Mouse (Mus musculus) kidney, postnatal 36 days (tissue): ENCODE data around the gene Olfr187.
"Not testable (repeated sequence)": the region's sequence is repeated elsewhere in the genome, so short reads cannot be mapped to it uniquely, and the experiment has no call there.

Source experiments
- DNase-seq, 2 experiments: peaks; one replicate each; pipeline ENCODE4 v3.0.0; 2021 to 2022; ENCODE audit warnings: mixed read lengths in 2 of 2

The Olfr187 gene

DNA sequence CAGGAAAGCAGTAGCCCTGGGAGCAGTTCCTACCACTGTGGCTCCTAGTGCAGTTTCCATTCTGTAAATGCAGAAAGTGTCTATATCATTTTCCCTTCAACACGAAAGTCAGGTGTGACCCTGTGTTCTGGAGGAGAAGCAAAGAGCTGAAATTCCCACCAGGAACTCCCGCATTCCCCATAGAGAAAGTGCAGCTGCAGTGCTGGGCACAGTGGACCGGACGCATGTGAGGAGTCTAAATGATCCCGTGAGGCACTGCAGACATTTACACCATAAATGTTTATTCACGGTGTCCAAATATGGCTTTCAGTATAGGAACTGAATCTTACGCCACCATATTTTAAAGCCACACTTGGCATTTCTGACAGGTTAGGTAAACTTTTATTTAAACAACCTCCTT lies at the start of gene Olfr187:
Gene Olfr187, minus strand, starts transcription at position 58 of the 400 bp plus-strand sequence.
- DNase-seq, result no peak

DNA sequence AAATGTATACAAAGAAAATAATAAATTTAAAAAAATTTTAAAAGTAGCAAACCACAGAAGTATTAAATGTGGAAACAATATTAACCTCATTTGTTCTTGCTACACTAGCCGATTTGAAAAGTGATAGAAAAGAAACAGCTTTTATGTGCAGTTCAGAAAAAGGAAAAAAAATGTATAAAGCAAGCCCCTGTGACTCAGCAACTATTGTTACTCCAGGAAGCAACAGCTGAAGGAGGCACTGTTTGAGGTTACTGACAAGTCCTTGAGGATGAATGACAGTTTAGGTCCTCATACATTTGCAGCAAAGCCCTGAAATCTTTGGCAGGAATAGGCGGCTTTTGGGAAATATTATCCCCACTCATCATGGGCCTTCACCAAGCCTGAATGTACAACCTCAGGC lies 41.5 kb upstream of the Olfr187 start:
- DNase-seq, result not testable (repeated sequence)

DNA sequence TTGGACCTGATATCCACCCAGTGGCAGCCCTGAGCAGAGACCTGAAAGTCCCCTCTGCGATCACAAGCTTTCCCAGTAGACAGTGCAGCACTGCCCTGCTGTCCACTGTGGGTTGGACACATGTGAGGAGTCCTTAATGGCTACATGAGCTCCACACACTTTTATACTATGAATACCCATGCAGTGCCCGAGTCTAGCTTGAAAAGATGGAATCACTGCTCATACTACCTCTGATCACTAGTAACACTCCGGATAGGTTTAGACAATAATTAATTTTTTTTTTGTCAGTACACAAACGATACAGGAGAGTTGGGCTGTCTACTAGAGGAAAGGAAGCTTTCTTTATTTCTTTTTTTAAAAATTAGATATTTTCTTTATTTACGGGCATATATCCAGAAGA lies 38.3 kb upstream of the Olfr187 start, which contains the start of gene Olfr190:
Gene Olfr190, minus strand, starts transcription at position 101 of the 400 bp plus-strand sequence.
- DNase-seq, result no peak

DNA sequence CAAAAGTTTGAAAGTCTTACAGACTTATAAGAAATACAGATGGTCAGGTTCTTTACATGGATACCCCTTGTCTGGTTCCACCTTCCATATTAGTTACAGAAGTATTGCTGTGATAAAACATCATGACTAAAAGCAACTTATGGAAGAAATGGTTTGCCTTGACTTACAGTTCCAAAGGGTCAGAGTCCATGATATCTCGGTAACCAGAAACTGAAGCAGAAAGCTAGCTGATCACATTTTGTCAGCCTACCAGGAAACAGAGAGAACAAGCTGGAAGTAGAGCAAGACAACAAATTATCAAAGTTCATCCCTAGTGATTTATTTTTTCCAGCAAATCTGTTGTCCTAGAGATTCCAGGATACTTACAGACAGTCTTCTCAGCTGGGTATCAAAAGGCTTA lies 34.0 kb upstream of the Olfr187 start:
- DNase-seq, result no peak

DNA sequence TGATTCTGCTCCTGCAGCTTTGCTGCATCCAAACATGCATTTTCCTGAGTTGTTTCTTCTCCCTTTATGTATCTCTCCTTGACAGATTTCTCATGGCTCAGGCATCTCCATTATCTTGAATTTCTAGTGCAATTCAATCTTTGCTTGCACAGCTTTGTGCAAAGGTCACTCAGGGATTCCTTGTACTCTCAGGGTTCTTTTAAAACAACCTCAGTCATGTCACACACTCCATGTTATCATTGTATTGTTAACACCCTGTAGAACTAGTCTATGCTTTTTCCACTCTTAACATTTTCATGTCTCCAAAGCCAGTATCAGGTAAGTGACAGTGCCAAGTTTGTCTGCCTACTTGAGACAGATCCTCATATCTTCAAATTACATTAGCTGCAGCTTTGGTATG lies 32.2 kb upstream of the Olfr187 start:
- DNase-seq, result no peak

DNA sequence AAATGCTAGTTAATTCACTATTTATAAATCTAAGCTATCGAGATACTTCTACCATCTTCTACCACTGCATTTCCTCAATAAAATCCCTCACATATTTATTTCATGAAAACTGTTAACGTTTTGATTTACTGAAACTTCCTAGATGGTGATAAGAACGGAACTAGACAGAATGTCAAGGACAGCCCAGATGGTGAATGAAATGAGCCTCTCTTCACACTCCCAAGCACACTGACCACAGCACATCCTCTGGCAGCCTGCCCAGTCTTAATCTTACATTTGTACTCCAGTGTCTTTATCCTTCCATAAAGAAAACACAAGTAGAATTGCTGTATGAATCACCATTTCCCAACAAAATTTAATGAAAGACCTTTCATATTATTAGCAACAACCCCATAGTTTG lies 22.8 kb upstream of the Olfr187 start:
- not testable (repeated sequence) for DNase-seq

DNA sequence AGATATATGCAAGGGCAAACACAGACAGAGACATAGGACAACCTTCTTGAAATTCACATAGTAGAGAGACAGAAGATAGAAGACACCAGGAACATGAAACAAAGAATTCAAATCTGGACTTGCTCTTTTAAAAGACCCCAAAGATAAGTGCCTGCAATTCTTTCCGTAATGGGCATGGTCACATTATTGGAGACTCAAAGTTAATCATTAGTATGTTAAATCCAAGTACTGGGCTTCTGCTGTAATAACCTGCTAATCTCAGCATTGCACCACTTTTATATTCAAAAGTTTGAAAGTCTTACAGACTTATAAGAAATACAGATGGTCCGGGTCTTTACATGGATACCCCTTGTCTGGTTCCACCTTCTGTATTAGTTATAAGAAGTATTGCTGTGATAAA lies 9.7 kb upstream of the Olfr187 start:
- DNase-seq, result not testable (repeated sequence)

DNA sequence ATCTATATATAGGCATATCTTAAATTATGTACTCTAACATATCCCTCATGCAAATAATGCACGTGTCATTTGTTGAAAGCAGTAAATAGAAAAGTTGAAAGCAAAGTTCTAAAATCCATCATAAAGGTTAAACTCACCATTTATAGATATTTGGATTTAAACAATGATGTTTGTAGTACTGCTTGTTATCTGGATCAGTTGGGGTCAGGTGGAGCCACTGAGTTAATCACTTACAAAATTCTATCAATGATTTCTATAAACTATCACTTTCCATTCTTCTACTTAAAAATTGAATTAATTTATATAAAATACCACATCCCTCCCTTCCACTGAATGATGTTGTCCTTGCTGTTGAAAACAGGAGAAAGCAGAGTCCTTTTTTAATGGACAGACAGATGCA lies 9.3 kb upstream of the Olfr187 start:
- no peak for DNase-seq

DNA sequence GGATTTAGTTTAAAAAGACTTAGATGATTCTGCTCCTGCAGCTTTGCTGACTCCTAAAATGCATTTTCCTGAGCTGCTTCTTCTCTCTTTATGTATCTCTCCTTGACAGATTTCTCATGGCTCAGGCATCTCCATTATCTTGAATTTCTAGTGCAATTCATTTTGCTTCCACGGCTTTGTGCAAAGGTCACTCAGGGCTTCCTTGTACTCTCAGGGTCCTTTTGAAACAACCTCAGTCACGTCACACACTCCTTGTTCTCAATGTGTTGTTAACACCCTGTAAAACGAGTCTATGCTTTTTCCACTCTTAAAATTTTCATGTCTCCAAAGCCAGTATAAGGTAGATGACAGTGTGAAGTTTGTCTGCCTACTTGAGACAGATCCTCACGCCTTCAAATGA lies 8.0 kb upstream of the Olfr187 start:
- DNase-seq, result no peak

DNA sequence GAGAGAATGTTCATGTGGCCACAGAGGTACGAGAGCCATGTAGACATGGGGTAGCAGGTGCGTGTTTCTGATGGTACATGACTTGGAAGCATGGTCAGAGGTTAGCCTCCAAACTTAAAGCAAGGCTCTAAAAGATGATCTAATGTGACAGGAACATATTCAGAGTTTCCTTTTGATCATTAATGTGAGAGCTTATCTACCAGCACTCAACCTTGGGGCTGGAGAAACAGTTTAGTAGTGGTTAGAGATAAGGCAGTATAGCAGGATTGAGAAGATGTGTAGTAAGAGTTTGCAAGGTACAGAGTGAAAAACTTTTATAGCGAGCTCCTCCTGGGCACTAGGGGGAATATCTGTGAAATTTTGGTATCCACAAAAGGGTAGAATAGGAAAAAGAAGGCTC lies 6.3 kb upstream of the Olfr187 start:
- no peak for DNase-seq

DNA sequence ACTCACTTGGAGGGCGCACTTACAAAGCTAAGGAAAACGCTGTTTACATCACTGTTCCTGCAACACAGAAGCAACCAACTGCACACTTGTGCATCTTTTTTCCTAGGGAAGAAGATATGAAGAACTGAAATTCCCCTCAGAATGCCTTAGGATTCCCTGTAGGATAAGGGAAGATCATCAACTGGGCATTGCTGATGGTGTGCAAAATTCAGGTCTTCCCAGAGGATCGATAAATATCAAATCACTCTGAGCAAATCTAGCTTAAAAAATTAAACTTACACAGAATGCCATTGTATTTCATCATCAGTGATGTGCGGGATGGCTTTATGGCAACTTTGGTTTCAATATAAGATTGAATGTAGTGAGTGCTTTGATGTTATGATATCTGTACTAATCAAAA lies 9.4 kb downstream of the Olfr187 start, which contains the start of gene Olfr186:
Gene Olfr186, minus strand, starts transcription at position 101 of the 400 bp plus-strand sequence.
- no peak for DNase-seq

DNA sequence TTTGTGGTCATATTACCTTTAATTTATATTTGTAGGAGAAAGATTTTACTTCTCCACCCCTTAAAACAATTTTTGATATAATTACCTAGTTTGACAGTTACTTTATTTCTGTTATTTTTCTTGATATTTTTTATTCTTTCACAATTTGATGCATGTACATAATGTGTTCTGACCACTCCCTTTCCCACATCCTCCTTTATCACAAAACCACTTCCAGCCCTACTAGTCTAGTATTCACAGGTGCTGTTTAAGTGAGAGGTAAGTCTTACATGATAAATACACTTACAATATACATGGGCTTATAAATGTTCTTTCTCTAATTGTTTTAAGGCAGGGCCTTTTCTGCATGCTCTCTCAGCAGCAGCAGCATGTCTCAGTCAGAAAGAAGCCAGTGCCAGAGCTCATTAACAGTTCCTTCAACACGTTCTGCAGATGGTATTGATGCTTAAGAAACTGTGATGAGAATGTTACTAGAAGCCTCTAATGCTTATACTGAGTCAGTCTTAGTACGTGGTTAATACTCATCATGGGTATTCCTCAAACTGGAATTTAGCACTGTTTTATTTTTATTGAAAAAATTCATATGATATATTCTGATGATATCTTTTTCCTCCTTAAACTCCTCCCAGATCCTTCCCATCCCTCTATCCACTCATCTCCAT lies 26.1 kb downstream of the Olfr187 start:
- DNase-seq, result no peak

DNA sequence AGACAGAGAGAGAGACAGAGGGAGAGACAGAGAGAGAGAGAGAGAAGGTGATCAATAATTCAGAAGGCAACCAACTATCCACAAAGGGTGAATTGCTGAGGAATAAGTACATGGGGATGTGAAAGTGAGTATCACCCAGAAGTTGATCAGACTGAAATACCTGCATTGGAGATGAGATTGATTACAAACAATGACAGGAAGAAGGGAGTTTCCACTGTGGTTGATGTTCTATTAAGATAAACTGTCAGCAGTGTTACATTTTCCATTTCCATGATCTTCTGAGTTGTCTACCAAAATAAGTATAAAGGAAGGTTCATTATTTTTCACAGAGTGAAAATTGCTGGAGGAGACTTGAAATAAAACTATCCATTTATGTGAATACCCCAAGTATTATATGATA lies 32.4 kb downstream of the Olfr187 start:
- DNase-seq, result no peak

DNA sequence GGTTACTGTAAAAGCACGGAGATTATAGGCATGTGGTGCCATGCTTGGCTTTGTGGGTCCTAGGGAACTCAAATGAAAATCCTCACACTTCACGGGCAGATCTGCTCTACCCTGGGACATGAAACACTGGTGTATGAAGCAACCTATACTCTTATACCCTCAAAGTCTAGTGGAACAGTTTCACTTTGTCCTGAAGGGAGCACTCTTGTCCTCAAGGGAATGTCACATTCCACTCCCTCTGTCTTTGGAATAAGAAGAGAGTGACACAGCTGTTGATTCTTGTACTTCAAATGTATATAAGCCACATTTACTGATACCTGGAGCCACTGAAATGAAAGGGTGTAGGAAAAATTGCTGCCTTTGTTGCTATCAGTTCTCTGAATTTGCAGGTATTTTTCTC lies 44.5 kb downstream of the Olfr187 start, which contains the start of gene Olfr183:
Gene Olfr183, plus strand, starts transcription at position 301 of the 400 bp plus-strand sequence.
- no peak for DNase-seq
